Mouse (Mus musculus) ovary, adult 2 months (tissue): Measurements from ENCODE around the gene Myo16. TPM values are rescaled to one million over a fixed set of nuclear protein-coding genes. Genes with fewer than 3 reads are reported as not detected.

Experiments
- polyA plus RNA-seq: library from polyadenylated mRNA; depleted of rRNA; stranded (reverse); fragments of >200 nt; gene quantifications from 2 replicates; pipeline ENCODE4 v1.2.3, GENCODE M21; 2012; rRNA removed

Gene Myo16
- polyA plus RNA-seq, result 0.91 and 0.92 TPM in 2 replicates

DNA sequence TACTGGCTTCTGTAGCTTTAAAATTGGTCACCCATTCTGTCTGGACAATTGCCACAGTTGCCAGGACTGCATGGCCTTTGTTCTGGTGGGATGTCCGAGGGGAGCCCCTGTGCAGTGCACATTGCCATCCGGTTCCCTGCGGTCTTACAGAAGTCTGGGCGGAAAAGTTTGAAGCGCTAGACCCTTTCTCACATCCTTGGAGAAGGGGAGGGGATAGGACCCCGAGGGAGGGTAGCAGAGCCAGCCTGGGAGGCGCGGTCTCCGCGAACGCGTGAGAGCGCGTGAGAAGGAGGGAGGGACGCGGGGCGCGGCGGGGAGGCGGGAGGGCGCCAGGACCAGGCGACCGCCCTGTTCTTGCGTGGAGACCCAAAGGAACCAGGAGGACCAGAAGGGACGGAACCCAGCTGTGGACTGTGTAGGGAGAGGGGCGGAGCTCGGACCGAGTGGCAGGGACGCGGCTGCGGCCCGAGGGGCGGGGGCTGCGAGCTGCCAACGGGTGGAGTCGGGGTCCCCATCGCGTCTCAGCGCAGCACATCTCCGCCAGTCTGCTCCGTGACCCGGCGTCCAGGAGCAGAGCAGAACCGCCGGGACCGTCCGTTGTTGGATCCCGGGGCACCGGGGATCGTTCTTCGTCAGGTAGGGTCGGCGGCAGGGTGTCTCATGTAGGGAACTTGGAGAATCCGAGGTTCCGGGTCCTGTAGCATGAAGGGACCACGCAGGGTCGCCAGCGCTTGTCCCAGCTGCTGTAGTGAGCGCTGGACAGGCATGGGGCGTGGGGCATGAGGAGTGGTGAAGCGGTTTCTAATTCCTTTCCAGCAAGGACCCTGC, at the start of gene Myo16:
Gene Myo16, plus strand, starts transcription at position 301 of the 828 bp plus-strand sequence.

Other genes with a start within 250 kb of the Myo16 start
- 1.6 and 1.9 TPM in 2 replicates for gene Lig4, start 176.2 kb upstream of the Myo16 start, polyA plus RNA-seq
- 4.1 and 4.3 TPM in 2 replicates for gene Abhd13, start 176.2 kb upstream of the Myo16 start, polyA plus RNA-seq
- gene Tnfsf13b, start 147.4 kb upstream of the Myo16 start, polyA plus RNA-seq, result 3.3 and 4.9 TPM in 2 replicates